Mouse (Mus musculus) urinary bladder, postnatal 4 days (tissue): ENCODE data around the gene 4930402F06Rik.

Source experiments
- DNase-seq, 2 experiments: peaks; one replicate each; pipeline ENCODE4 v3.0.0; 2021 to 2022; ENCODE audit warnings: low spot score in 2 of 2

The 4930402F06Rik gene

DNA sequence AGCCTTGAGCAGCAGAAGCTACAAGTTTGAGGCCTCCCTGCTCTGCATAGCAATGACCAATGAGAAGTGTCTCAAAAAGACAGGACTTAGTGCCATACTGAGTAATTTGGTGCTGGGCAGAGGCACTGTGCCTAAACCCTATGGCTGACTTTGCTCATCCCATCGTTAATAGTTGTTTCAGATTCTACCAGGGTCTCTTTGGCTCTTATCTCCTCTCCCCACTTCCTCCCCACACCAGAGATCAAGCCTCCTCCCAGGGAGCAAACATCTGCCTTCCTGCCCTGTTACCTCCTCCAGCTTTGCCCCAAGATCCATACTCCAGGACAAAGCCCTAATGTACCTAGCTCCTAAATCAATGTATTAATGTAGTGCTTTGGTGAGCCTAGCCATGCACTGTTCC is 20.3 kb upstream of the 4930402F06Rik start:
- no peak for DNase-seq

DNA sequence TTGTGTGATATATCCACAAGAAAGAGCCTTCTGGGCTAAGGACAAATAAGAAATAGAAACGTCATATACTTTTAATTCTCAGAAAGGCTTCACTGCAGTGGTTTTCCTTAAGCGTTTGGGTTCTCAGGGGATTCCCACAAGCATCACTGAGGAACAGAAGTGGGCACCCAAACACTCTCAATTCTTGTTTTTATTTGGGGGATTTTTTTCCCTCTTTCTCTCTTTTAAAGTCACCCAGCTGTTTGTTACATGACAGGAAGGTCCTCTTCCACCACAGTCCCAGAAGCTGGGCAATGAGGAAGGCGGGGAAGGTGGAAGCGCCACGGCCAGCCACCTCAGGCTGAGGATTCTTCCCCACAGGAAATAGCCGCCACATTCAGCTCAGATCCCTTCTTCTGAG is 19.5 kb upstream of the 4930402F06Rik start:
- no peak for DNase-seq

DNA sequence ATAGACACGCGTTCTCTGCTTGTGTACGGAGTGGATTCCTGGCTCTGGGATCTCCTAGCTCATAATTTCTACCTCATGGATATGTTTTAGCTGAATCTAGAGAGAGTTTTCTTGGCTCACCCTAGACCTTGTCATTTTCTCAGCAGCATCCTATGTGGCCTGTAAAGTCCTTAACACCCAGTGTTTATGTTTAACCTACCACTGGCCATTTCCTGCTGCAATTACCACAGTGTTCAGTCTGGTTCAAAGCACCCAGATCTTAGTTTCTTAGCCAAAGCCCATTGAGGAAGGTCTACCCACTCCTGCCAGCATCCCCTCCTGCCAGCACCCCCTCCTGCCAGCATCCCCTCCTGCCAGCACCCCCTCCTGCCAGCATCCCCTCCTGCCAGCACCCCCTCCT is 15.8 kb upstream of the 4930402F06Rik start:
- no peak for DNase-seq

DNA sequence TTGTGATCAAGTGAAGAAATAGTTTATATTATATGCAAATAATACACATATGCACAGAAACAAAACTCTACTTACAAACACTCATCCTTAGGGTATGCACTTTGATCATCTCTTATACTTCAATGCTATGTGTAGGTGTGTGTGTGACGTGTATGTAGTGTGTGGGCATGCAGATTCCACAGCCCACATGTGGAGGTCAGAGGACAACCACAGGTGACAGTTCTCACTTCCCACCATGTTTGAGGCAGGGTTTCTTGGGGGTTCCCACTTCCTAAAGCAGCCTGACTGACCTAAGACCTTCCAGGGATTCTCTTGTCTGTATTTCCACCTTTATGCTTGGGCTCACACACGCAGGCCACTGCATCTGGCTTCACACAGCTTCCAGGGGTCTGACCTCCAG is 15.3 kb upstream of the 4930402F06Rik start:
- DNase-seq, result no peak

DNA sequence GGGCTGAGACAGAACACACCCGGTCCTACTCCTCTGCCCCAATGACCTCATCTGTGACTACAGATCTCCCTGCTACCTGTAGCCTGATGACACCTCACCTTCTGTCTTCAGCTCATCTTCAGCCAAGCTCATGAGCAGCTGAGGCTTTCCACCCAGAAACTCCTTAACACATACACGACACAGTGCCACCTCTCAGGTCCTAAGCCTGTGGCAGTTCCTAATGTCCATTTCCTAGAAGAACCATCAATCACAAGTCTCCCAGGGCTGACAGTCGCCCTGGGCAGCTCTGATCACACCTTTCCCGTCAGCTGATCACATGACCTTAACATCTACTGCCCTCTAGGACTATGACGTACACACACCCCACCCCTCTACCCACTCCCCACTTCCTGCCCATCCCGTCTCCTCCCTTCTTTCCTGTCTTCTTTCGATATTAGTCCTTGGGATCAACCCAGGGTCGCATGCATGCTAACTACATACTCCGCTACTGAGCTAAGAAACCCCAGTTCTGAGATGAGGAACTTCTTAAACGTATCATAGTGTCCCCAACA is 14.7 kb upstream of the 4930402F06Rik start:
- DNase-seq, result no peak

DNA sequence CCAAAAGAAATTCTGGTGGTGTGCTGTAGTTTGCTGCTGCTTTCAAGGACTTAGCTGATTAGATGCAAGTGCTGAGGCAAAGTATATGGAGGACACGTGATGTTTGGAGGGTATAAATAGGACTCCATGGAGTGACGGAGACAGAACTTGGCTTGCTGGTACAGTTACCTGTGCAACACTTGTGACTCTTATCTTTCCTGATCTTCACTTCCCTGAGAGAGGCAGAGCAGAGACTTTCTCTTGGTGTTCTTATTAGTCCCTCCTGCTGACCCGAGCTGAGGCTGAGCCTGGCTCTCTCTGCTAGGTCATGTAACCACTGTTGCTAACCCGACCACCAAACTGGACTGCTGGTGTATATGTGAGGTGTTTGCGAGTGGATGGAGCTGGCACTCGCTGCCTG is 12.5 kb upstream of the 4930402F06Rik start:
- DNase-seq, result no peak

DNA sequence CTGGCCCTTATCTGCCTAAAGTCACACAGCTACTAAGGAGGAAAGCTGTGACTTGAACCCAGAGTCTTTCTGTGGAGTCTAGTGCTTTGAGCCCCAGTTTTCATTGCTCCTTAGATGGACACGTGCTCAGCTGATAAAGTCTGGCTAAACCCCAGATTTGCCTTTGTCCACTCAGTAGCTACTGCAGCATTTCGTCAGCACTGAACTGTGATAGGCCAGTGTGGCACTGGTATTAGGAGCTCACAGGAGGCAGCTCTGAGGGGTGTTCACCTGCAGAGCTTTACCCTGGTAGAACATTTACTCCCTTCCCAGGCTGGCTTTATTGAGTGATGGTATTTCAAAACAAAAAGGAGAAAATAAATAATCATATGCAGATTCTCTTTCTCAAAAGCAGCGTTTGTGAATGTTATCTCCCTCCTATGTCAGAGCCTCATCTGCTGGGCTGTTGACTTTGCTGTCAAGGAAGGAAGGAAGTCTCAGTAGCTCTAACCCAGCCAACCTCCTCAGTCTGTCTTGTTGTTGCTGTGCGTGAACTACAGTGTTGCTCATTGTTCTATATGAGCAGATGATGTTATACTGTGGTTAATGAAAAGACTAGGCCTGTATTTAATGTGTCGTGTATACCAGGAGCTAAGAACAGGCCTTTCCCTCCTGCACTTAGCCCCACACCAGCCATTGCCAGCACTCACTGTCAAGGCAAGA is 11.6 kb upstream of the 4930402F06Rik start:
- no peak for DNase-seq

DNA sequence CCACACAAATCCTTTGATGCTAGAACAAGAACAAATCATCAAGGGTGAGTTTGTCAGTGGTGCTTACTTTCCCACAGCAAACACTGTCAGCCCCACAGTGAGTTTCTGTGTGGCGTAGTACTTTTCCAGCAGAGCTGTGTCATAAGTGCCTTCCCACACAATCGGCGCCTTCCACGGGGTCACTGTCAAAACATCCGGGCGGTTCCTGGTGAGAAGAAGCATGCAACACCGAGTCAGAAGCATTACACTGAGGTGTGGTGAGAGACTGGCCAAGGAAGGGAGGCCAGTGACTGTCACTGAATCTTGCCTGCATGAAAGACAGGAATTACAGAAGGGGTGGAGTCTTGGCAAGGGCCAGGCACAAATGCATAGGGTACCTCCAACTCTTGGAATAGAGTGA is 10.9 kb upstream of the 4930402F06Rik start:
- peak in 1 of 2 experiments; percentile 51 for DNase-seq

DNA sequence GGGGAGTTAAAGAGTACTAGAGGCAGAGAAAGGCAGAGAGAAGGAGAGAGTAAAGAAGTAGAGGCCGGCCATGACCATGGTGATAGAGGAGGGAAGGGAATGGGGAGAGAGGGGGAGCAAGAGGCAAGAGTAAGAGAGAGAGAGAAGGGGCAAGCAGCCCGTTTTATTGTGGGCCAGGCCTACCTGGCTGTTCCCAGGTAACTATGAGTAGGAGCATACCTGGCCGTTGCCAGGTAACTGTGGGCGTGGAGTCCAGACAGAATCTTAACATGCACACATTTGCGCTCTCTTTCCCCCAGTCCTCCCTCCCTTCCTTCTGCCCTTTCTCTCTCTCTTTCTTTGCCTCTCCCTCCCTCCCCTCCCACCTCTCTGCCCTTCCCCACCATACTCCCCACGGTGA is 10.3 kb upstream of the 4930402F06Rik start:
- DNase-seq, result no peak

DNA sequence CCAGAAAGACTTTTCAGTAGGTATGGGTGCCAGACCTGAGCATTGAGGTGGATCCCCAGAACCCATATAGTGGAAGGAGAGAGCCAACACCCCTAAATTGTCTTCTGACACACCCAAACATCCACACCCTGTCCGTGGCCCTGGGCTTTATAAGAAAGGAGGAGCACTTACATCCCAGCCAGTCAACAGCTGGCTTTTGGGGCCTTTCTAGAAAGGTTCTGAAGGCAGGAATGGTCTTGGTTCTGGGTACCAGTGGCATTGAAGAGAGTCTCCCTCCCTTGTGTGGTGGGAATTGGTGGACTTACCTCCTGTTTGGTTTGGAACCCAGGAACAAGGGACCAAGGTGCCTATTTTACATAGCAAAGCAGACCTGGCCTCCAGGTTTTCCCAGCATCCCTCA is 9.6 kb upstream of the 4930402F06Rik start:
- DNase-seq, result no peak

DNA sequence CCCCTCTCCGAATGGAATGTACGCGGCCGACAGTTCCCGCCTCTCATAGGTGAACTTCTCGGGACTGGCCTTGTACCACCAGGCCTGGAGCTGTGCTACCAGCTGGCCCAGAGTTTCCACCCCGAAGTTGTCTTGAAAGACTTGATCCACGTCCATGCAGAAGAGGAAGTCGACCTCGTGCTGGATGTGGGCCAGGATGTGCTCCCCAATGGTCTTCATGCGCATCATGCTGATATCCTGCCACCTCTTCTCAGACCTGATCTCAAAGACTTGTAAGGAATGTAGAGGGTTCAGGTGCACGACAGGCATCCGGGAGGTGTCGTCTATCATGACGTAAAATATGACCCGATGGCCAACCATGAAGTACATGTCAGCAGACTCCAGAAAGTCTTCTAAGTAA is 5.4 kb upstream of the 4930402F06Rik start:
- DNase-seq, result peak; percentile 15 to 54

DNA sequence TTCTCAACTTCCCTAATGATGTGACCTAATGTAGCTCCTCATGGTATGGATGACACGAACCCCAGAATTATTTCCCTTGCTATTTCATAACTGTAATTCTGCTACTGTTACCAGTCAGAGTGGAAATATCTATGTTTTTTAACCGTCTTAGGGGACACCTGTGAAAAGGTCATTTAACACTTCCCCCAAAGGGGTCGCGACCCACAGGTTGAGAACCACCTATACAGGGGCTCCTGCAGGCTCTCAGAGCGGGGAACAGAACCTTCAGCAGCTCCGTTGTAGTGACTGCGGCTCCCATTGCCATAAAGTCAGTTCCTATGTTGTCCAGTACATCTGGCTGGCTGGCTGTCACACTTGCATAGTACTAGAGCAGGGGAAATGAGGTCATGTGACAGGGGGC is 3.8 kb upstream of the 4930402F06Rik start:
- peak in 1 of 2 experiments; percentile 13 for DNase-seq

DNA sequence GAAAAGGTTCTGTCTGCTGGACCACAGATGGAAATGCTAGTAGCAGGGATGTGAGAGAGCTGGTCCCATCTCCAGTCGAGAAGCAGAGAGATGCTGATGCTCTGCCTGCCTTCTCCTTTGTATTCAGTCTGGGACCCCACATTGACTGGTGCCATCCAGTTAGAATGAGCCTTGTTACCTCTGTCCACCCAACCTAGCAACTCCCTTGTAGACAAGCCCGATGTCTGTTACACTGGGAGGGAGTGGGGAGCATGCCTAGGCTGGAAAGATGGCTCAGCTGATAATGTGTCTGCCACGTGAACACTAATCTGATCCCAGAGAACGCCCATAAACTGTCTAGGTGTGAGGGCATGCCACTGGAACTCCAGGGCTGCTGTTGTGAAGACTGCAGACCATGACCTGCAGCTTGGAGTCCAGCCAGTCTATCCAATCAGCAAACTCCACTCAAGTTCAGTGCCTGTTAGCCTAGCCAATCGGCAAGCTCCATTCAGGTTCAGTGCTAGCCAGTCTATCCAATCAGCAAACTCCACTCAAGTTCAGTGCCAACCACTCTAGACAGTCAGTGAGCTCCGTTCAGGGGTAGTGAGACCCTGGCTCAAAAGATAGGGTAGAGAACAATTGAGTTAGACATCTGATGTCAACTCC is 1.3 kb upstream of the 4930402F06Rik start:
- DNase-seq, result peak in 1 of 2 experiments; percentile 21

DNA sequence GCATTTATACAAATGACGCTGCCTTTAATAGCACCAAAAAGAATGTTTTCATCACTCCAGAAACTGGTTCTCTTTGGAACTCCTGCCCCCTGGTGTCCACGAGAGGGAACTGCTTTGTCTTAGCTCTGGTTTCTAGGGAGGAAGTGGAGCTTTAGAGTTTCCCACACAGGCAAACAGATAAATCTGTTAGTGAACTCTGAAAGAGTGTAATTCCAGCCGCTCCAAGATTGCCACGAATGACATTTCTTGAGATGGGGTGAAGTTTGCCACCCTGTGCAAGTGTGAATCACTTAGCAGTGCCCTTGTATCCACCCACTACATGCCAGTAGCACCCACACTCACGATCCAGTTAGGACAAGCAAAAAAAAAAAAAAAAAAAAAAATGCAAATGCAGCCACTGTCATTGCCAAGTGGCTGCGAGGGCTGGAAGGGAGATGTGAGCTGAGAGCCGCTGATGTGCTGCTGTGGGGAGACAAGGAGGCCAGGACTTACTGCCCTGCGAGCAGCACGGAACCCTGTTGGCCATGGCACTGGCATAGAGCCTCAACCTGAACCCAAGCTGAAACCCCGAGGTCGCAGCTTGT is 707 bp upstream of the 4930402F06Rik start:
- peak; percentile 58 to 66 for DNase-seq

DNA sequence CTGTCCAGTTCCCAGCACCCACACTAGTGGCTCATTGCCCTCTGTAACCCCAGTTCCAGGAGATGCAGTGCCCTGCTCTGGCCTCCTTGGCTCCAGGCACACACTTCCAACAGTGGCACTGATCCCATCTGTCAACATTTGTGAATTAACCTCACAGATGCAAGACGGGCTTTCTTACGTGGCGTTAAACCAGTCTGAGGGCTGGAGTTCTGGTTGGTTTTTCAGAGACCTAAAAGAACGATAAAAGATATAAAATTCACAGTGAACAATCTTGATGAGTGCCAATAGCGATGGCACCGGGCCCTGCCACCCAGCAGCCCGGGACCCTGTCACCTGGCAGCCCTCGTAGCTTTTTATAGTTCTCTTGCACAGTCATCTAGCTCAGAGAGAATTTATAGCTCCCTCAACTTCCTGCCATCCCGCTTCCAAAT is 11.5 kb downstream of the 4930402F06Rik start:
- no peak for DNase-seq

DNA sequence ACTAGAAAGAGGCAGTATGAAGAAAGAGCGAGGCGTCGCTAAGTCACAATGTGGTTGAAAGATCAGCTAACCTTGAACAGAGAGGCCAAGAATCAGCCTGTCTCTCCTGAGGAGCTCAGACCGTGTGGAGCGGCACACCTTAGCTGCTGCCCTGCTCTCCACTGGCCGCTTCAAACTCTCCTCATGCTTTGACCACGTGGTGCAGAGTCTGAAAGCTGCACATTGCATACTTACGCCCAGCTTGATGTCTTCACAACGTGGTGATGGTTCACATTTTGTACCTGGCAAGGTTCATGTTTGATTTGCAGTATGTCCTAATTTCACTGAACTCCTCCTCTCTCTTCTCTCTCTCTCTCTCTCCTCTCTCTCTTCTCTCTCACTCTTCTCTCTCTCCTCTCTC is 17.7 kb downstream of the 4930402F06Rik start:
- no peak for DNase-seq

DNA sequence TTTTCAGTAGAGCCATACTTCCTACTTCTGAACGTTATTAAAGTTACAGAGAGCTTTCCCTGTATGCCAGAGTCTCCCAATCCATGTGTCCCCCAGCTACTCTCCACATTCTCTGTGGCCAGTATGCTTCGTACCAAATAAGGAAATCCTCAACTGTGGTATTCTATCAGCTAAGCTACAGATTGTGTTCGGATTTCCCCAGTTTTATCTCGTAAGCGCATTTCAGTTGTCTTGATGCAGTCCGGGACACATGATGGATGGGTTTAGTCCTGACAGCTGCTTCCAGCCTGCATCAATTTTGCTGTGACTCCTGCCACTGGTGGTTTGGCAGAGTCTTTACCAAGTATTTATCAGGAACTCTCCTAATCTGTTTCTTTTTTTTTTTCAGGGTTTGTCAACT is 19.4 kb downstream of the 4930402F06Rik start:
- no peak for DNase-seq

DNA sequence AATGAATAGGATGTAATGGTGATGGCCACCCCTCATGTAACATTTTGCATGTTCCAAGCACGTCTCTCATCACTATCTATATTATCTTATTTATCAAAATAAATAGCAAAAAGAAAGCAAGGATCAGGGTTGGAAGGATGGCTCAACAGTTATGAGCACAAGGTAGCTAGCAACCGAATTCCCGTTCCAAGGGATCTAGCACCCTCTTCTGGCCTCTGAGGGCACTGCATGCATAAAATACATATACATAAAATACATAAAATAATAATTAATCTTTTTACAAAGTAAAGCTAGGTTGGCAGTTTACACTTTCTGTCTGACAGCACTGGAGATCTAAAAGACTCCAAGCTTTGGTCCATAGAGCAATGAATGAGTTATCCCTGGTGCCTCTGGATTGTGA is 24.0 kb downstream of the 4930402F06Rik start:
- DNase-seq, result no peak

DNA sequence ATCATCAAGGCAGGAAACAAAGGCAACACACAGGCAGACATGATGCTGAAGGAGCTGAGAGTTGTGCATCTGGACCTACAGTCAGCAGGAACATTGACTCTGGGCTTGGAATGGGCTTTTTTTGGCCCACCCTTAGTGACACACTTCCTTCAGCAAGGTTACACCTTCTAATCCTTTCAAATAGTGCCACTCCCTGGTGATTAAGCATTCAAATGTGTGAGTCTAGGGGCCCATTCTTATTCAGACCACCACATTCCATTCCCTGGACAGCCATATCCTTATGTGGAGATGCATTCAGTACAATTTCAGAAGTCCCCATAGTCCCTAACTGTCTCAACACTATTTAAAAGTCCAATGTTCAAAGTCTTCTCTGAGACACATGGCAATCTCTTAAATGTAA is 26.3 kb downstream of the 4930402F06Rik start:
- no peak for DNase-seq

DNA sequence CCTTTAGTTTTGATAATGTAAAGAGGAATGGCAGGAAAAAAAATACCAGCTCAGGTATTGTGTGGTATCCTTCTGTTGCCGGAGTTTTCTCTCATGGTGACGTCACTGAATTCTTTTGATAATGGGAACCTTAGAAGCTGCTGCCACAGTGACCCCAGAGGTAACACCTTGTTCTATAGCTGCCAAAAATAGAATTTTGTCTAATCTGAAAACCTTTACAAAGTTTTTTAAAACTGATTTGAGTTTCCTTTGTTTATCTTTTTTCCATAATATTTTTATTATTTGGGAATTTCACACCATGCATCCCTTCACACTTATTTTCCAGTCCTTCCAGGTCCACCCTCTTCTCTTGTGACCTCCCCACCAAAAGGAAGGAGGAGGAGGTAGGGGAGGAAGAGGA is 29.3 kb downstream of the 4930402F06Rik start, which contains the start of gene 4930568D16Rik:
4930568D16Rik (minus strand) TSS at position 101 of the 400 bp plus-strand sequence.
- no peak for DNase-seq

DNA sequence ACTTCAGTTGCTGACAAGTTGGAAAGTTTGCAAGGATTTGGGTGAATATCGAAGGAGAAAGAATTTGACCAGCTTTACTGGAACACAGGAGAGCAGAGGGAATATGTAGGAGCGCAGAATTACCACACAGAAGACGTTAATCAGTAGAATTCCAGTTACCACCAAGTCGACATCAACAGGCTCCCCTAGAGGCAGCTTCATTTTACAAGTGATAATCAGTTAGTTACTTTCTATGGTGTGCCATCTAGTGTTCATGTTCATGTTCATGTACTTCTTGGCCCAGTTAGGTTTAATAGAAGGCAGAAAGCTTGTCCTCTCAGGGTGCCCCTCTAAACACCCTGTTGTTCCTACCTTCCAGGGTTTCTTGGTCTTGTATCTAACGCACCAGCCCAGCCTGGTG is 47.8 kb downstream of the 4930402F06Rik start:
- no peak for DNase-seq

DNA sequence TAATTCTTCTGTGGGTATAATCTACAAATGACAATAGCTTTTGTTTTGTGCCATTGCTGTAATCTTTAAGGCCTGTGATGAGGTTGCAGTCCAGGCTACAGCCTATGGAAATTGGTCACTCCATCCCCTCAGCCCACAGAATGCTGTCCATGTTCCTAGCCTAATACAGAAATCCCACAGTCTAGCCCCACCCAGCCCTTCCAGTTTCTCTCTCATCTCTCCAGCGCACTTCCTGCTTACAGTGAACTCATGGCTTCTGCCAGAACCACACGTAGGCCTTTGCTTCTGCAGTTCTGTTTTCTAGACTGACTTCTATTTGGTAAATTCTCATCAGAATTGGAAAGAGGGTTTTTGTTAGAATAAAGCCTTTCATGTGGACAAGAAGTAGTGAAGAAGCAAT is 51.0 kb downstream of the 4930402F06Rik start:
- DNase-seq, result no peak

DNA sequence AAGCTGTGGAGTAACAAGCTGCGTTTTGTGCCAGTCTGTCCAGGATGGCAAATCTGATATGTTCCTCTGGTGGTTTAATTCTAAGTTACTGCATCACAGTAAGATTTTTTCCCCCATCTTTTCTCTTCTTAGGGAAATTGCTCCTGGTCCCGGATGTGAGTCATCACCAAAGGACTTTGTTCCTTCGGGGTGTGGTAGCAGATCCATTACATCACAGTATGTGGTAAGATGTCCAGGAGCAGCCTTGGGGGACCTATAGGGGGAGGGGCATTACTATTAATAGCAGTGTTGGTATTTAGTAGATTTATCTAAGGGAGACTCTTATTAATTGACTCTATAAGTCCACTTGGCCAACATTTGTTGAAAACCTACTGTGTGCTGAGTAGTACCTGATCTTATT is 54.4 kb downstream of the 4930402F06Rik start:
- DNase-seq, result no peak
